Mouse (Mus musculus) E14TG2a.4 (cell line): ENCODE measurements around the gene Gp1bb.

ENCODE experiments used
- H3K27me3 ChIP-seq: 2 replicates; pipeline ENCODE4 v1.6.1; 2014; ENCODE audit warnings: low read length, control low read depth; ENCODE audit not compliant: insufficient read depth
- H3K36me3 ChIP-seq: 2 replicates; pipeline ENCODE4 v1.6.1; 2014; ENCODE audit warnings: low read length, control low read depth; ENCODE audit not compliant: insufficient read depth
- H3K4me1 ChIP-seq: replicated peaks from 2 replicates; pipeline ENCODE4 v1.6.1; 2014; ENCODE audit warnings: low read depth, low read length, control low read depth
- H3K4me3 ChIP-seq: replicated peaks from 2 replicates; pipeline ENCODE4 v1.5.1; 2014; ENCODE audit warnings: mild to moderate bottlenecking, low read length
- H3K9me3 ChIP-seq: 2 replicates; pipeline ENCODE4 v1.6.1; 2014; ENCODE audit warnings: low read length, control low read depth
- CTCF ChIP-seq: conservative IDR thresholded peaks from 2 replicates; pipeline ENCODE4 v1.5.1; 2014; ENCODE audit warnings: low read length
- NANOG ChIP-seq: IDR thresholded peaks from 2 replicates; pipeline ENCODE4 v1.6.1; 2014; ENCODE audit warnings: borderline replicate concordance, low read length, mixed read lengths
- POU5F1 ChIP-seq: IDR thresholded peaks from 2 replicates; pipeline ENCODE4 v1.6.1; 2014; ENCODE audit warnings: low read length, borderline replicate concordance

Gp1bb gene

DNA sequence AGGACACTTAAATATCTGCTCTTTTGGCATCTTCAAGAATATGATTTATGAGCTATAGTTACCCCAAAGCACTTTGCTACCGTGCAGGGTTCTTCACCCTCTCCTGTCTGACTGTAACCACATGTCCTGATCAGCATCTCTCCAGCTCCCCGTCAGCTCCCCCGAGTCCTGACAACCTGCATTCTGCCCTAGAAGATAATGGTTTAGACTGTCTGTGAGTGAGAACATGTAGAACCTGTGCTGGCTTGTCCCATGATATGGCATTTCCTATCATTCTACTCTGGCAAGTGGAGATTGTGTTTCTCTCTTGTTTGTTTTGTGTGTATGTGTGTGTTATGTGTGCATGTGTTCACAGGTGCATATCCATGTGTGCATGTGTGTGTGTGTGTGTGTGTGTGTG, 24.2 kb downstream of the Gp1bb start:
- Histone ChIP-seq H3K27me3 (peaks cover 68% of the 10 kb centered on the region), H3K36me3 (no peaks in the 10 kb centered on the region), H3K4me3 (no peak overlapping the region), H3K9me3 (no peaks in the 10 kb centered on the region), H3K4me1 (peaks cover 6% of the 10 kb centered on the region; the same call in 1 of the 2 replicates)
- TF ChIP-seq POU5F1 (no peak), CTCF (no peak), NANOG (no peak)

- TF ChIP-seq NANOG (no peak), CTCF (no peak), POU5F1 (no peak)
- no peaks in the 10 kb centered on the region for H3K36me3 ChIP-seq
These were observed 25.9 kb downstream of the Gp1bb start for GRCm38 (mm10) chr16:18596255-18596654.

GRCm38 (mm10) chr16:18593930-18594329, 28.3 kb downstream of the Gp1bb start:
- no peak overlapping the region for H3K4me3 ChIP-seq
- TF ChIP-seq POU5F1: no peak
- no peaks in the 10 kb centered on the region for H3K9me3 ChIP-seq
- H3K4me1 ChIP-seq: peaks cover 29% of the 10 kb centered on the region
- H3K27me3 ChIP-seq: peaks cover 85% of the 10 kb centered on the region
- H3K36me3 ChIP-seq: no peaks in the 10 kb centered on the region

More at GRCm38 (mm10) chr16:18596255-18596654, 25.9 kb downstream of the Gp1bb start:
- Histone ChIP-seq H3K4me1 (peaks cover 8% of the 10 kb centered on the region), H3K27me3 (peaks cover 78% of the 10 kb centered on the region), H3K9me3 (no peaks in the 10 kb centered on the region), H3K4me3 (no peak overlapping the region)

GRCm38 (mm10) chr16:18591047-18592018, 30.9 kb downstream of the Gp1bb start:
- Histone ChIP-seq H3K4me1 (peaks cover 44% of the 10 kb centered on the region), H3K27me3 (peaks cover 94% of the 10 kb centered on the region), H3K36me3 (no peaks in the 10 kb centered on the region), H3K9me3 (no peaks in the 10 kb centered on the region), H3K4me3 (peak overlapping the region; percentile 66)
- TF ChIP-seq NANOG (no peak), POU5F1 (no peak), CTCF (no peak)

- H3K4me3 ChIP-seq: peak within 1 kb of the TSS; percentile 66
- H3K36me3 ChIP-seq: no peaks in the 10 kb centered on the region
- no peak for TF ChIP-seq NANOG
- no peak for TF ChIP-seq CTCF
- no peak for TF ChIP-seq POU5F1
- peaks cover 52% of the 10 kb centered on the region for H3K4me1 ChIP-seq
- H3K27me3 ChIP-seq: peaks cover 96% of the 10 kb centered on the region
- no peaks in the 10 kb centered on the region for H3K9me3 ChIP-seq
These were observed 32.1 kb downstream of the Gp1bb start, which contains the start of gene Tbx1 for GRCm38 (mm10) chr16:18589804-18590790. Gene Tbx1 (minus strand): TSS chr16:18590671.

DNA sequence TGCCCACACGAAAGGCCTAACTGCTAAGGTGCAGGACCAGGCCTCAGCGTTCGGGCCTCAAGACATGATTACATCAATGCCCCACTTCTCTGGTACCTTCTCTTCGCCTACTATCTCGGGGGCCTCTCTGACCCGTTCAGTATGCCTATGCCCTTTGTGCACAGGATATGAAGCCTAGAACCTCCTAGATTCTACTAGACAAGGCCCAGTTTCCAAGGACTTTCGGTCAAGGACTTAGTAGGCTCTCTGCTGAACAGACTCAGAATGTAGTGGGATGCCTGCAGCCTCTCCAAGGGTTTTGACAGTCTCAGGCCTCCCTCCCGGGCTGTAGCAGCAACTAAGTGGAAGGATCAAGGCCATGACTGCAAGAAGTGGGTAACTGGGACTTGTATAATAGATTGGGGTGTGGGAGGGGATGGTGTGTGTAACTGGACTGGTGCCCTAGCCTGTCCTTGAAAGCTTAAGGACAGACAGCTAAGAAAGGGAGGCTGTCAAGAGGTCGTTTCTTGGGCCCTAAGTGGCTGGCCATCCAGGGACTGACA, 33.1 kb downstream of the Gp1bb start:
- TF ChIP-seq CTCF (no peak), POU5F1 (no peak), NANOG (no peak)
- peaks cover 96% of the 10 kb centered on the region for H3K27me3 ChIP-seq
- no peaks in the 10 kb centered on the region for H3K36me3 ChIP-seq
- no peaks in the 10 kb centered on the region for H3K9me3 ChIP-seq
- H3K4me3 ChIP-seq: peak overlapping the region; percentile 61; the same call in 1 of the 2 replicates
- peaks cover 52% of the 10 kb centered on the region for H3K4me1 ChIP-seq

DNA sequence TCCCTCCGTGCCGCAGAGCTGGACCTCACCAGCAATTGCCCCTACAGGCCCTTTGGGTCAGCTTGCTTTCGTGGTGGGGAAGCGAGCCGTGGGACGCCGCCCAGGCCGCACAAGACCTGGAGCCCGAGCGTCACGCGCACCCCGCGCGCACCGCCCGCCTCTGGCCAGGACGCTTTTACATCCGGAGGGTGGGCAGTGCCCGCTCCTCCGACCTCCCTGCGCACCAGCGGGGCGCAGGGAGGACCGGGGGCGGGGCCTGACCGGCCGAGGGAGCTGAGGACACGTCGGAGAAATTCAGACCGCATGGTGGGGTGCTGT, 33.5 kb downstream of the Gp1bb start:
- peaks cover 96% of the 10 kb centered on the region for H3K27me3 ChIP-seq
- peaks cover 52% of the 10 kb centered on the region for H3K4me1 ChIP-seq
- no peaks in the 10 kb centered on the region for H3K9me3 ChIP-seq
- no peaks in the 10 kb centered on the region for H3K36me3 ChIP-seq
- peak overlapping the region; percentile 61 for H3K4me3 ChIP-seq
- TF ChIP-seq NANOG: no peak
- TF ChIP-seq POU5F1: no peak
- no peak for TF ChIP-seq CTCF
